Mouse (Mus musculus): ENCODE measurements around the gene Prkacb. TPM values are rescaled to one million over a fixed set of nuclear protein-coding genes. Genes with fewer than 3 reads are reported as not detected.
"Not testable (repeated sequence)": the region's sequence is repeated elsewhere in the genome, so short reads cannot be mapped to it uniquely, and the experiment has no call there.

The Prkacb gene
- polyA plus RNA-seq, 2 experiments, result 6.1 to 10.9 TPM

DNA sequence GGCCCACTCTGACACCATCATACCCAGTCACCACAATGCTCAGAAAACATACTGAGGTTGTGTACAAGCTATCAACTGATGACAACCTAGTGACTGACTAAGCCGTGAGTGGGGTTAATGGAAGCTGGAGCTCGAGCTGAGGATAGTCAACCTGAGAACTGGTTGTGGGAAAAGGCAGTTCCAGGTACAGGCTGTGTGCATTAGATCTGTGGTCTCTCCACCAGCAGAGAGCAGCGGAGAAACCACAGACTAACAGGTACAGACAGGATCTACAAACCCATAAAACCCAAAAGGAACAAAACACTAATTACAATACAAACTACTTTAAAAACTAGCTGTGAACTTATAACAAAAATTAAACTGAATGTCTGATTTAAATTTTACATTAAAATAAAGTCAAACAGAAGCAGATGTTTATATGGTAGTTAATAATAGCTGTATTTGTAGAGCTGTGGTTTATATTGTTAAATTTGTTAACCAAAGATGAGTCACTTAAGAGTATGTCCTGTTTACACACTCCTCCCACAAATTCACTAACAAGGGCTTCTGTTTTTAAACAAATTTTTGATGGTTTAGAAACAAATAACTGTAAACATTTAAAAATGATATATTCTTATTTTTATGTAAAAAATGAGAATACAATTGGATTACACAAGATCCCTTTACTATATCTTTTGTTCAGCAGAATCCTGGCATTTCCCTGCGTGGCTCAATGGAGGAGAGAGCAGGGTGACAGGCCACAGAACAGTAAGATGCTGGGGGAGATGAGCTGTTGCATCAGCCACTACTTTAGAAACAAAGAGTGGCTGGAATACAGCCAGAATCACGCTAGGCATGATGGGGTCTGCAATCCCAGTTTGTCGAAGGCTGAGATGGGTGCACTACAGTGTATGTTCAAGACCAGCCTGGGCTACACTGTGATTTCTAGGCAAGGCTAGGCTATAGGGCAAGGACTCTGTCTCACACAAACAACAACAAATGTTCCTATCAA, 54.5 kb downstream of the Prkacb start:
- Histone ChIP-seq H3K27me3 (ENCODE audit: control insufficient read depth, insufficient read depth, low read length) (no peaks in the 10 kb centered on the region), H3K27ac (no peak overlapping the region)
- DNase-seq (ENCODE audit: low read depth in 3 of 3, low spot score in 3 of 3), result no peak

DNA sequence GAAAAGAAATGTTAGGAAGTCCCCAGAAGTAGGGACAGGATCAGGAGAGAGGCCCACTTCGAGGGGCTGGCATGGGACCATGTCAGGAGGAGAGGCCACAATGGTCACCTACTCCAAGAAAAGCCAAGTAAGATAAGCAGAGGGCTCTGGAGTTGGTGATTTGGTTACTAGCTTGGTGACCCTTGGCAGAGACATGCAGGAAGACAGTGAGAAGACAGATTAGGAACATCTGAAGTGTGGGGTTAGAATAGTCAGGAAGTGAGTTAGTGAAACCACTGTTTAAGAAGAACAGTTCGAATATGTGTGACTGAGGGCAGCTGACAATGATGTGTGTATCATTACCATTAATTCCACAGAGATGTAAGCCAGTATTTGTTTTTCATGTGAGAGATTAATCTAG, 58.5 kb downstream of the Prkacb start:
- DNase-seq (ENCODE audit: low read depth in 3 of 3, low spot score in 3 of 3) (no peak), ATAC-seq (ENCODE audit: insufficient read depth) (no peak)
- no peaks in the 10 kb centered on the region for H3K9me3 ChIP-seq (ENCODE audit: control insufficient read depth, low read length)
- H3K27me3 ChIP-seq (ENCODE audit: control insufficient read depth, insufficient read depth, low read length), result no peaks in the 10 kb centered on the region
- 14% methylated on average over 2 of the region's 2 CpGs for WGBS (ENCODE audit: insufficient replicate concordance)
- no peak overlapping the region for H3K4me2 ChIP-seq (ENCODE audit: low read depth)
- H3K36me3 ChIP-seq (replicated peaks; ENCODE audit: control insufficient read depth, insufficient read depth, low read depth), result no peaks in the 10 kb centered on the region
- TF ChIP-seq CTCF (IDR thresholded peaks at IDR 0.05; ENCODE audit: low read depth) (no peak), EP300 (IDR thresholded peaks at IDR 0.05; ENCODE audit: low read depth) (no peak)
- H3K9ac ChIP-seq (replicated peaks), result no peak overlapping the region
- no peak overlapping the region for H3K4me3 ChIP-seq (ENCODE audit: insufficient read depth in 1 of 2, low read depth in 2 of 2, low read length in 2 of 2)
- H3K27ac ChIP-seq, result no peak overlapping the region
- no peaks in the 10 kb centered on the region for H3K4me1 ChIP-seq (replicated peaks; ENCODE audit: control insufficient read depth in 2 of 2, insufficient read depth in 2 of 2, low read length in 1 of 2)

More for the DNA sequence above, 54.5 kb downstream of the Prkacb start:
- no peaks in the 10 kb centered on the region for H3K36me3 ChIP-seq (replicated peaks; ENCODE audit: control insufficient read depth, insufficient read depth, low read depth)
- H3K9ac ChIP-seq (replicated peaks), result no peak overlapping the region
- no peak for ATAC-seq (ENCODE audit: insufficient read depth)
- 71% methylated on average over 6 of the region's 6 CpGs for WGBS (ENCODE audit: insufficient replicate concordance)
- peaks cover 2 to 8% of the 10 kb centered on the region in 2 experiments; a peak in 3 of 4 replicates for H3K4me1 ChIP-seq (replicated peaks; ENCODE audit: control insufficient read depth in 2 of 2, insufficient read depth in 2 of 2, low read length in 1 of 2)
- TF ChIP-seq CTCF (IDR thresholded peaks at IDR 0.05; ENCODE audit: low read depth) (no peak), EP300 (IDR thresholded peaks at IDR 0.05; ENCODE audit: low read depth) (no peak)
- H3K9me3 ChIP-seq (ENCODE audit: control insufficient read depth, low read length), result no peaks in the 10 kb centered on the region
- H3K4me3 ChIP-seq (ENCODE audit: insufficient read depth in 1 of 2, low read depth in 2 of 2, low read length in 2 of 2), result no peak overlapping the region
- no peak overlapping the region for H3K4me2 ChIP-seq (ENCODE audit: low read depth)

DNA sequence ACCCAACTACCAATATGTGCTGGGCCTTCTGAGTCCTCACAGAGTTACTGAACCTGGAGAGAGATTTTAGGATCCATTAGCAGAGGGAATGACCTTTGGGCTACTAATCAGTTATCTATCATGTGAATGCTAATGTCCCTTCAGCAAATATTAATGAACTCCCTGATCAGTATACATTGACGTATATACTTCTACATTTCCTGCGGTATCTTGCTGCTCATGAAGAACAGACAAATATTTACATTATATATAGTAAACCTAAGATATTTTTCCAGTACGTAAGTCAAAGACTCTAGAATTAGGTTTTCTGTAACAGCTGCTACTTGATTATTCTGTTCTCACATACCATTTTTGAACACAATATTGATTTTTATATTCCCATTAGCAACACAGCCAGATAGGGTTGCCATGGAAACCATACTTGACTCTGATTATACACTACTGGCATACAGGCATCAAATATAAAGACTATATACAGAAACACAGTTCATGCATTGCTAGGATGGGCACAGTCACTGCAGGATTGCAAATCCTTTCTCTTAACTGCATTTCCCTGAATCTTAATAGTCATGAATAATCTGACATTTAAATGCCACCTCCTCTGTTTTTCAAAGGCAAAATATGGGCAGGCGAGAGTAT, 71.1 kb downstream of the Prkacb start:
- no peak for DNase-seq (ENCODE audit: low read depth in 3 of 3, low spot score in 3 of 3)
- H3K27ac ChIP-seq, result no peak overlapping the region
- H3K9me3 ChIP-seq (ENCODE audit: control insufficient read depth, low read length), result no peaks in the 10 kb centered on the region
- 78% methylated on average over 4 of the region's 4 CpGs for WGBS (ENCODE audit: insufficient replicate concordance)
- H3K9ac ChIP-seq (replicated peaks), result no peak overlapping the region
- no peaks in the 10 kb centered on the region for H3K27me3 ChIP-seq (ENCODE audit: control insufficient read depth, insufficient read depth, low read length)
- H3K4me2 ChIP-seq (ENCODE audit: low read depth), result no peak overlapping the region
- H3K4me3 ChIP-seq (ENCODE audit: insufficient read depth in 1 of 2, low read depth in 2 of 2, low read length in 2 of 2), result no peak overlapping the region
- no peak for ATAC-seq (ENCODE audit: insufficient read depth)
- TF ChIP-seq EP300 (IDR thresholded peaks at IDR 0.05; ENCODE audit: low read depth), result no peak
- TF ChIP-seq CTCF (IDR thresholded peaks at IDR 0.05; ENCODE audit: low read depth), result no peak
- H3K4me1 ChIP-seq (replicated peaks; ENCODE audit: control insufficient read depth in 2 of 2, insufficient read depth in 2 of 2, low read length in 1 of 2), result peaks cover 0 to 7% of the 10 kb centered on the region in 2 experiments; a peak in 2 of 4 replicates
- no peaks in the 10 kb centered on the region for H3K36me3 ChIP-seq (replicated peaks; ENCODE audit: control insufficient read depth, insufficient read depth, low read depth)

DNA sequence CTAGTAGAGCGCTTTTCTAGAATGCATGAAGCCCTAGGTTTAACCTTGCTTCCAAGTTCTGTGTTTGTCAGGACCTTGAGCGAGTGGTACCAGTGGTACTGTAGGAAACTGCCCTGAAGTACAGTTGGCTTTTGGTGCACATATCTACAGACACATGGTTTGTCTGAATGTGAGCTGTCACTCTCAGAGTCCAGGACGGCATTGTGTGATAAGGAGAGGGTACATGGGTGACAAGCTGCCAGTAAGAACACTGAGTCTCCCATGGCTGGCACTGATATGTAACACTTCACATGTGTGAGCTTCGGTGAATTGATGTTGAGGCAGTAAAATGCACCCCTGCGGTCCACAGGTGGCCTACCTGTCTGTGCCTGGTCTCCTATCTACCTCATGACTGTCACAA, 71.6 kb downstream of the Prkacb start:
- ATAC-seq (ENCODE audit: insufficient read depth) (peak; percentile 82), DNase-seq (ENCODE audit: low read depth in 3 of 3, low spot score in 3 of 3) (no peak)
- Histone ChIP-seq H3K9ac (replicated peaks) (no peak overlapping the region), H3K36me3 (replicated peaks; ENCODE audit: control insufficient read depth, insufficient read depth, low read depth) (no peaks in the 10 kb centered on the region), H3K27me3 (ENCODE audit: control insufficient read depth, insufficient read depth, low read length) (no peaks in the 10 kb centered on the region), H3K4me1 (replicated peaks; ENCODE audit: control insufficient read depth in 2 of 2, insufficient read depth in 2 of 2, low read length in 1 of 2) (peaks cover 0 to 7% of the 10 kb centered on the region in 2 experiments; a peak in 2 of 4 replicates), H3K4me3 (ENCODE audit: insufficient read depth in 1 of 2, low read depth in 2 of 2, low read length in 2 of 2) (no peak overlapping the region), H3K9me3 (ENCODE audit: control insufficient read depth, low read length) (no peaks in the 10 kb centered on the region), H3K4me2 (ENCODE audit: low read depth) (no peak overlapping the region), H3K27ac (no peak overlapping the region)
- TF ChIP-seq EP300 (IDR thresholded peaks at IDR 0.05; ENCODE audit: low read depth), result peak; percentile 71
- TF ChIP-seq CTCF (IDR thresholded peaks at IDR 0.05; ENCODE audit: low read depth), result no peak
- whole genome bisulfite sequencing (ENCODE audit: insufficient replicate concordance), result 38% methylated on average over 5 of the region's 5 CpGs

DNA sequence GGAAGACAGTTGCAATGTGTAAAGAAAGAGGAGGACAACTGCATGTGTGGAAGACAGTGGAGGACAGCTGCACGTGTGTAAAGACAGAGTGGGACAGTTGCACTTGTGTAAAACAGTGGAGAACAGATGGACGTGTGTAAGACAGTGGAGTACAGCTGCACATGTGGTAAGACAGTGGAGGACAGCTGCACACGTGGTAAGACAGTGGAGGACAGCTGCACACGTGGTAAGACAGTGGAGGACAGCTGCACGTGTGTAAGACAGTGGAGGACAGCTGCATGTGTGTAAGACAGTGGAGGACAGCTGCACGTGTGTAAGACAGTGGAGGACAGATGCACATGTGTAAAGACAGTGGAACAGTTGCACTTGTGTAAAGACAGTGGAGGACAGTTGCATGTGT, 76.6 kb downstream of the Prkacb start:
- H3K27me3 ChIP-seq (ENCODE audit: control insufficient read depth, insufficient read depth, low read length); DNase-seq (ENCODE audit: low read depth in 3 of 3, low spot score in 3 of 3); H3K9me3 ChIP-seq (ENCODE audit: control insufficient read depth, low read length); H3K27ac ChIP-seq; H3K36me3 ChIP-seq (replicated peaks; ENCODE audit: control insufficient read depth, insufficient read depth, low read depth); H3K9ac ChIP-seq (replicated peaks); H3K4me2 ChIP-seq (ENCODE audit: low read depth); H3K4me3 ChIP-seq (ENCODE audit: insufficient read depth in 1 of 2, low read depth in 2 of 2, low read length in 2 of 2): not testable (repeated sequence)
- peak; percentile 14; the same call in 1 of the 2 replicates for ATAC-seq (ENCODE audit: insufficient read depth)
- peaks cover 0 to 19% of the 10 kb centered on the region in 2 experiments; a peak in 3 of 4 replicates for H3K4me1 ChIP-seq (replicated peaks; ENCODE audit: control insufficient read depth in 2 of 2, insufficient read depth in 2 of 2, low read length in 1 of 2)
- WGBS (ENCODE audit: insufficient replicate concordance), result 57% methylated on average over 6 of the region's 6 CpGs

Data from liver, embryonic 14.5 days (tissue).